Mouse (Mus musculus) kidney, postnatal 25 days (tissue): Measurements from ENCODE around the gene Phc2.

ENCODE experiments used
- DNase-seq, 2 experiments: peaks; one replicate each; pipeline ENCODE4 v3.0.0; 2021; ENCODE audit warnings: mixed read lengths in 2 of 2

Phc2 gene

GRCm38 (mm10) chr4:128721061-128721648, 66.7 kb downstream of the Phc2 start:
- peak in 1 of 2 experiments; percentile 56 for DNase-seq

DNA sequence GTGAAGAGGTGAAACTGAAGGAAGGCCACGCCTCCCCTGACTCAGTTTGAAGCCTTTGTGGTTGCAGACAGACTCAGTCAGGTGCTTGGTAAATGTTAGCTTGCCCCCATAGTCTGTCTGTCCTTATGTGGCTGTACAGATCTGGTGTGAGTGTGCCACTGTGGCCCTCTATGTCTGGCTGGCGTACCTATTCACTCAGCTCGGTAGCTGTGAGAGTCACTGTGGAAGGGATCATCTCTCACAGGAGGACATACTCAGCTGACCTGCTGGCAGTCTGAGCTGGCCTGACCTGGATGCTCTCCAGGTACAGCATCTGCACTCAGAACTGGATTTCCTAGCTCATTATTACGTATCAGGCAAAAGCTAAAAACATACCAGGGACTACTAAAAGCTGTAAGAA, 67.3 kb downstream of the Phc2 start:
- DNase-seq: no peak

DNA sequence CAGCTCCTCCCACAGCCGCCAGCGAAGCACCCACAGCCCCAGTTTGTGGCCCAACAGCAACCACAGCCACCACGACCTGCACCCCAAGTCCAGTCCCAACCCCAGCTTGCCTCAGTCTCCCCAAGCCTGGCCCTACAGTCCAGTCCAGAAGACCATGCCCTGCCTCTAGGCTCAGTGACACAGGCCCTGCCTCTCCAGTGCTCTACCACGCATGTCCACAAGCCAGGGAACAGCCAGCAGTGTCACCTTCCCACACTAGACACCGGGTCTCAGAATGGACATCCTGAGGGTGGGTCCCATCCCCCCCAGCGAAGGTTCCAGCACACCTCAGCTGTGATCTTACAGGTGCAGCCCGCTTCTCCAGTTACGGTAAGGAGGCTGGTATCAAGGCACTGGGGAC, 68.4 kb downstream of the Phc2 start:
- no peak for DNase-seq

DNA sequence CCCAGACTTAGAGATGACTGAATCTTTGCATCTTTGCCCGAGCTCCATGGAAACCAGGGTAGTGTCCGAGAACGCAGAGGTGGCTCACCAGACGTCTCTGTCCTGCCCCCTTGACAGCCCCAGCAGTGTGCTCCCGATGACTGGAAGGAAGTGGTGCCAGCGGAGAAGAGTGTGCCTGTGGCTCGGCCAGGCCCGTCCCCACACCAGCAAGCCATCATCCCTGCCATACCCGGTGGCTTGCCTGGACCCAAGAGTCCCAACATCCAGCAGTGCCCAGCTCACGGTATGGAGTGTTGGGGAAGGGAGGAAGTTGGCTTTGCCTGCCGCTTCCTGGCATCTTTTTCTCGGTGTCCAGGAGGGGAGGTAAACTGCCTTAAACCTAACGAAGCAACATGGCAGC, 68.9 kb downstream of the Phc2 start:
- no peak for DNase-seq

DNA sequence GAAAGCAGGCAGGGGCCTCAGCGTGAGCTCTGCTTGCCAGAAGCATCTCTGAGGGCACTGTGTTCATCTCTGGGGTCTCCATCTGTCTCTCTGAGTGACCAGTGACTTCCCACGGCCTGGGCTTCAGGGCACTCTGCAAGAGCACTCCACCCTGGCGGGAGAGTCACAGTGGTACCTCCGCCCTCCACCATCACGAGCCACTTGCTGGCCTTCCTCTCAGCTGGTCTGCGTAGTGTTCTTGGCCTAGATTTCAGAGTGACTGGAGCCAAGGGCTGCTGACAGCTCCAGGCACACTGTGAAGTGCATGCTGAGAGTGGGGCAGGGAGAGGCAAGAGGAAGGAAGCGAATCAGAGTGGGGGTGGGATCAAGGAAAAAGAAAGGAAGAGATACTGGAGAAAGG, 69.6 kb downstream of the Phc2 start:
- peak in 1 of 2 experiments; percentile 60 for DNase-seq

DNA sequence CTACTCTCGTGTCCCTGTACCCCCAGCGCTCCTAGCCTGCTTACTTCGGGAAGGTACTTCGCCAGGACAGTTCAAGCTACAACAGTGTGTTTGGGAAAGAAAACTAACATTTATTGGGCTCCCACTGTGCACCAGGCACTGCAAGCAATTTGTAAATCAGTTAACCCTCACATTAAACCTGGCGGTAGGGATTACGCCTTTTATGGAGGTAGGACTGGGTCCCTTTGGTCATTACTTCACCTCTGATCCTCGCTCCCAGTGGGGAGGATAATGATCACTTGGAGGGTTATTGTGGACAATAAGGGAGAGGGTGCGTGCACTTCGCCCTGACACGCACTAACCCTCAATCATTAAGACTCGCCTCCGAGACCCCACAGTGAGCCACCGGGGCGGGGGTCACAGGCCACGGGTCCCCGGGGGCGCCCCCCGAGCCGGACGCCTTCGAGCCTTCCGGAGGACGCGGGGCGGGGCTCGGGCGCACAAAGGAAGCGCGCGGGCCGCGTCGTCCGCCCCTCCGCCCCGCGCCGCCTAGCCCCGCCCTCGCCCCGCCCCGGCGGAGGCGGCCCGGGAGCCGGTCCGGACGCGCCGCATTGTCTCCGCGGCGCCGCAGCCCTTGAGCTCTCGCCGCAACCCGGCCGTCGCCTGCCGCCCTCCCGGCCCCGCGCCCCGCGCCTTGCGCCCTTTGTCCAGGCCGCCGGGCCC, 72.7 kb downstream of the Phc2 start:
- peak; percentile 87 to 93 for DNase-seq

GRCm38 (mm10) chr4:128727721-128728430, 73.4 kb downstream of the Phc2 start:
- peak; percentile 70 to 90 for DNase-seq

DNA sequence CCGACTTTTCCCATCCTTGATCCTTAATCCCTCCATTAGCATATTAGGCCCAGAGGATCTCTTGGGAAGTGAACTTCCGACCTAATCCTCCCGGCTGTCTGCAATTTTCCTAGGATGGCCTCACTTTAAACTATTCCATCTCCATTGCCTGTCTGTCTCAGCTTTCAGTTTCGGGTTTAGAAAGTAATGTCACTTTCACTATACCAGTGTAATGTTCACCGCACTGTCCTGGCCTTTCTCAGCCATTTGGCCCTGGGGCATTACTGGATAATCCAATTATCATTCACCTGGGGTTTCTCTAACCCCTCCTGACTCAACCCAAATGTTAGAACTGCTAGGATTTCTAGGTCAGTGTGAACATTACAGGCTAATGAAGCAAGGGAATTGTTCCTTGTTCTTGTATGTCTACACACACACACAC, 73.9 kb downstream of the Phc2 start:
- no peak for DNase-seq

GRCm38 (mm10) chr4:128729033-128729708, 74.7 kb downstream of the Phc2 start:
- DNase-seq: no peak

DNA sequence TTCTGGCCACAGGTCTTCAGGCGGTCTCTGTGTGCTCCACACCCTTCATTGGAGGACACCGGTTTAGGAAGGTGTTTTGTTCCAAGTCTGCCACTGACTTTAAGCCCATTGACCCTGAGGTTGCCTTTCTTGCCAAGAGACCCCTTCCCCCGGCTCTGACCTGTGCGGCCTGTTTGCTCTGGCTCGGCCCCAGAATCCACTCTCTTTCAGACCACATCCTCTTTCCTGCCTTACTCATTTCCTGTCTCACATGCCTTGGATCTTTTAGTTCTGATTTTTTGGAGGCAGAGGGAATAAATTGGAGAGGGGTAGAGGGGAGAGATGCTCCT, 75.2 kb downstream of the Phc2 start:
- peak; percentile 59 to 64 for DNase-seq

- DNase-seq: no peak
Measured at GRCm38 (mm10) chr4:128730271-128730670, 75.8 kb downstream of the Phc2 start.

DNA sequence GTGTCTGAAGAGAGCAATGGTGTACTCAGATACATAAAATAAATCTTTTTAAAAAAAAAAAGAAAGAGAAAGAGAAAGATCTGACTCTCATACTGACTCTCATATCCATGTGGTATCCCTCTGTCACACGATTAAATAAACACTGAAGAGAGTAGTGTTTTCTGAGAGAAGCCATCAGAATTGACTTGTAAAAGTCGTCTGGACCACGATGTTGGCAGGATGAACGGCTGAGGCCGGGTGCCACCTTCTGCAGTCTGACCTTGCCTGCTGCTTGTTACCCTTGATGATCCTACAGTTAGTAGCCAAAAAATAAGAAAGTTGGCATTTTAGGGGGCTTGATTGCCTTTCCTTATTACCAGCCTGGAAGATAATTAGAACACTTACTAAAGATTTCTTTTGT, 78.3 kb downstream of the Phc2 start:
- no peak for DNase-seq

DNA sequence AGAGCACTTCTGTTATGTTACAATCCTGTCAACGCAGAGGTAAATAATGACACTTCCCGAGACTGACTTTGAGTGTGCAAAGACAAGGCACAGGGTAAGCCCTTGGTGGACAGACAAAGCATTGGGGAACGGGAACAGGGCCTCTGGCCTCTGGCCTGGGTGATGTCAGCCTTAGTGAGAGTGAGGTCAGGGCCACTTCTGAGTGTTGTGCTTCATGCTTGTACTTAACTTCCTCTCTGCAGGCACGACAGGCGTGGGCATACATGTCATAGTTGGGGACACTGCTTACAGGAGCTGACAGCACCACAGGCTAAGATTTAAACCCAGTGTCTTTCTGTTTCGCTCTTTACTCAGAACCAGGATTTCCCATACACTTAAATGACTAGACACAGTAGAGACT, 79.0 kb downstream of the Phc2 start:
- DNase-seq: peak in 1 of 2 experiments; percentile 63

- DNase-seq: peak; percentile 76 to 88
Measured at GRCm38 (mm10) chr4:128734217-128734616, 79.7 kb downstream of the Phc2 start.

DNA sequence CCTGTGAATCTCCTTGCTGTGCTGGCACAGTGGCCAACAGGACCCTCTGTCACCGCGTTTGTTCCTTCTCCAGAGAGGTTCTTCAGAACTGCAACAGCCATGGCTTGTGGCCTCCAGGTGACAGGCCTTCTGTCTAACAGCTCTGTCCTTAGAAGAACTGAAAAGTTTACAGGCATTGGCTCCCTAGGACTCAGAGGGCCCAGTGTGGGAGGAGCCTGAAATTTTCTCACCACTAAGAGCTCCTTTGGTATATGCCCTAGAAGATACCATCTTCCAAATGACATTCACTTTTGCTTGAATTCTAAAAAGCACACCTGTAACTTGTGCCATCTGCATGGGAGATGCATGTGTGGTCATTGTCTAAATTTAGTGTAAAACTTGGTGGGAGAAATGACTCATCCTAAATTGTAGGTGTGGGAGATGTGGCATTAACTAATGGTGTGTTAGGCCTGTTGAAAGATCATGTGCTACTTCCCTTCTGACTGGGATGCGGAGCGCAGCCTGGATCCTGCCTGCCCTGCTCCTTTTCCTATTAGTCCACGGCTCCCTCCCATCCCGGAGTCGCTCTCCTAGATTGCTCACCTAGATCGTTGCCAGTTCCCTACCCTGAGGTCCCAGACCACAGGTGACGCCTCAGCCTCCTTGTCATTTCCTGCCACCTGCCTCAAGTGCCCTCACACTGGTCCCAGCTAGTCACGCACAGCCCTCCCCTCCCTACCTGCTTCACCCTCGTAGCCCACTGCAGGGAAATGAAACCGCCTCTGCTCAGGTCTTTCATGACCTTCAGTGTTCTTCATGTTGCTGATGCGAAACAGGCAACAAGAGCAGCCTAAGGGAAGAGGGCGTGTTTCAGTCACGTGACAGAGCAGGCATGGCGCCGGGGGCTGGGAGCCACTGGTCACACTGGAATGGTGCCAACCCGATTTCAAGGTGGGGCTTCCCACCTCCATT, 80.5 kb downstream of the Phc2 start:
- peak; percentile 76 to 84 for DNase-seq

DNA sequence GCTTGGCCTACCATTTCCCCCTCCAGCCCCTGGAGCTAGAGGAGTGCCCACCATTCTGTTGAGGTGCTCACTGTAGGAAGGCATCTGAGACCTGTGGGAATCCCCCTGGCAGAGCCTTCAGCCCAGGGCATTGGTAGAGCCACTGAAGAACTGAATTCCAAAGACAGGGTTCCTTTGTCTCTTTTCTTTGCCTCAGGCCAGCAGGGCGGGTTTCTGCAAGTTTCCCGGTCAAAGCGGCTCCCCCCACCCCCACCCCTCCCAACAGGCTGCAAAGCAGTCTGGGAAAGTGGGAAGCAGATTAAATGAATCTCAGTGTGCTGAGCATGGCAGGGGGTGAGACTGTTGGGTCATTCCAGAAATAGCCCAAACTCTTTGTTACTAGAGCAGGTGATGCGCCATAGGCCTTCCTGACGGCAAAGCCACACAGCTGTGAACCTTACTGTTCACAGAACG, 82.7 kb downstream of the Phc2 start:
- peak in 1 of 2 experiments; percentile 31 for DNase-seq

- DNase-seq: no peak
Measured at GRCm38 (mm10) chr4:128737825-128738610, 83.5 kb downstream of the Phc2 start.

DNA sequence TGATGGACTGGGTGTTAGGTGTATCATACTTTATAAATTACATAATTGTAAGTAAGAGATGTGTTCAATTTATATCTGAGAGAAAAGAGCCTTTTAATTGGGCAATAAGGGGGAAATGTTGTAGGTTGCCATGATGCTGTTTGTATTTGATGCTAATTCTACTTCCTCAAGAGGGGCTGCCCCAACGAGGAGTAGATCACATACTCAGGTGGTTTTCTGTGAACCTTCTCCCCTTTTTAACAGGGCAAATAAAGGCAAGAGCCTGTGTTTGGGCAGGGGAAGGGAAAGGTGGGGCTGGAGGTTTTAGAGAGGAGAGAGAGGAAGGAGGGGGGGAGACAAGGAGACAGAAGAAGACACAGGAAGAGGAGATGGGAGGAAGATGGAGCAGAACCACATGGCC, 86.4 kb downstream of the Phc2 start:
- peak in 1 of 2 experiments; percentile 12 for DNase-seq

DNA sequence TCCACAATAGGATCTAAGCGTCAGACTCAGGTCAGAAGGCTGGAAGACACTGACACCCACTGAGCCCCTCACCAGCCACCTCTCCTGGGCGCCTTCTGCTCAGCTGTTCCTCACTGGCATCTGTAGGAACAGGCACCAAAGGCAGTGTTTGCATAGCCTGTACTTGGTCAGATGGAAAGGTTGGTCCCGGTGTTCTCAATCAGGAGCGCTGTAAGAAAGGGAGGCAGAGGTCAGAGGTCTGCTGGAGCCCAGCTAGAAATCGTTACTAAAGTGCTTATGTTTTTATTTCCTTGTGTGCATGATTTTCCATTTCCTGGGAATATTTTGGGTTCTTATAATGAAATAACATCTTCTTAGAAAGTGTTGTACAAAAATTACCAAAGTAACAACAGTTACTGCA, 87.4 kb downstream of the Phc2 start:
- DNase-seq: peak in 1 of 2 experiments; percentile 33

DNA sequence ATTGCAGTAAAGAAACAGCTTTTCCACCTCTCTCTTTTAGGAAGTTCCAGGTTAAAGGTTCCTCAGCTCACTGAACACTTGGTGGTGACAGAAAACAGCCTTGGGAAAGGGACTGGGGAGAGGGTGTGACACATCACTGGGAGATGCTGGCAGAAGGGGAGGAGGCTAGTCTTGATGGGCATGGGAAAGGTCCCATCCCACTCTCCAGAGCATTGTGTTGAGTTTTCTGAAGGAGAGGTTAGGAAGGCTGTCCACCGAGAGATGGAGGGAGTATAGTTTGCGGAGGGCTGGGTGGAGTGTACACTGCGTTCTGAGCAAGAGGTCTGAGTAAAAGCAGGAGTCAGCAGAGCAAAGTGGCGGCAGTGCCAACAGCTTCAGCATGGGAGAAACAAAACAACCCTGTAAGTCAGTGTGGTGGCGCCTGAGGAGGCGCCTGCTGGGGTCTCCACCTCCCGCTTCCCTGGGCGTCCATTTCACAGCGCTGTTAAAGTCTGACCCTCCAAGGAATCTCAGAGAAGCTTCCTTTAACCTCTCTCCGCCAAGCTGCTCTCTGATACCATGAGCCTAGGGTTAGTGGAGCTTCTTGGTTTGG, 88.0 kb downstream of the Phc2 start:
- DNase-seq: peak in 1 of 2 experiments; percentile 24
